Mouse (Mus musculus) embryonic fibroblast, embryonic 13.5 days (primary cell): Measurements from ENCODE around the gene Arpp19. TPM values are rescaled to one million over a fixed set of nuclear protein-coding genes. Genes with fewer than 3 reads are reported as not detected.

Source experiments
- H3K27ac ChIP-seq: 2 replicates; pipeline ENCODE4 v1.5.1; 2012; ENCODE audit warnings: low read length, control low read depth, inconsistent platforms; ENCODE audit not compliant: insufficient read depth
- H3K4me1 ChIP-seq: 2 replicates; pipeline ENCODE4 v1.6.1; 2011; ENCODE audit warnings: low read length; ENCODE audit not compliant: control insufficient read depth, insufficient read depth
- H3K4me3 ChIP-seq: 2 replicates; pipeline ENCODE4 v1.5.1; 2011; ENCODE audit warnings: mild to moderate bottlenecking, control low read depth, low read length; ENCODE audit not compliant: insufficient read depth
- CTCF ChIP-seq: IDR thresholded peaks from 2 replicates; pipeline ENCODE4 v1.5.1; 2011; ENCODE audit warnings: mild to moderate bottlenecking, control low read depth, low read length, moderate library complexity, borderline replicate concordance; ENCODE audit not compliant: insufficient read depth
- POLR2A ChIP-seq: IDR thresholded peaks from 2 replicates; pipeline ENCODE4 v1.6.1; 2011; ENCODE audit warnings: low read depth, mild to moderate bottlenecking, control low read depth, low read length, moderate library complexity
- polyA plus RNA-seq: library from polyadenylated mRNA; stranded (reverse); fragments of >200 nt; gene quantifications from 2 replicates; pipeline ENCODE4 v1.2.4, GENCODE M21; 2011; ENCODE audit warnings: low read depth; ENCODE audit not compliant: missing spikeins, insufficient read length

The Arpp19 gene
- polyA plus RNA-seq, result 220 and 227 TPM in 2 replicates

GRCm38 (mm10) chr9:75037451-75038356 lies at the start of gene Arpp19:
Gene Arpp19, plus strand, starts transcription at chr9:75037614.
- 0 out of 2 replicates have a peak, but pooled peaks cover 3% of the 10 kb centered on the region for H3K4me1 ChIP-seq
- peak within 1 kb of the TSS; percentile 84 for H3K4me3 ChIP-seq
- no peak within 1 kb of the TSS for H3K27ac ChIP-seq
- TF ChIP-seq CTCF (no peak), POLR2A (peak; percentile 72)

- no peak for TF ChIP-seq POLR2A
- TF ChIP-seq CTCF, result no peak
Observed at GRCm38 (mm10) chr9:74988893-74989460, 48.4 kb upstream of the Arpp19 start.

GRCm38 (mm10) chr9:74989990-74990389 lies 47.4 kb upstream of the Arpp19 start:
- Histone ChIP-seq H3K4me3 (no peak overlapping the region), H3K4me1 (no peaks in the 10 kb centered on the region), H3K27ac (no peak overlapping the region)
- TF ChIP-seq CTCF (no peak), POLR2A (no peak)

More at GRCm38 (mm10) chr9:74988893-74989460, 48.4 kb upstream of the Arpp19 start:
- Histone ChIP-seq H3K27ac (no peak overlapping the region), H3K4me1 (no peaks in the 10 kb centered on the region), H3K4me3 (no peak overlapping the region)

GRCm38 (mm10) chr9:74994611-74995257 lies 42.7 kb upstream of the Arpp19 start:
- no peak overlapping the region for H3K27ac ChIP-seq
- H3K4me1 ChIP-seq, result no peaks in the 10 kb centered on the region
- TF ChIP-seq CTCF (no peak), POLR2A (no peak)
- no peak overlapping the region for H3K4me3 ChIP-seq

GRCm38 (mm10) chr9:74996349-74996748 lies 41.1 kb upstream of the Arpp19 start:
- no peak overlapping the region for H3K27ac ChIP-seq
- no peak overlapping the region for H3K4me3 ChIP-seq
- H3K4me1 ChIP-seq, result no peaks in the 10 kb centered on the region
- TF ChIP-seq CTCF (no peak), POLR2A (no peak)

GRCm38 (mm10) chr9:74997976-74998375 lies 39.4 kb upstream of the Arpp19 start:
- Histone ChIP-seq H3K4me3 (no peak overlapping the region), H3K27ac (no peak overlapping the region), H3K4me1 (no peaks in the 10 kb centered on the region)
- no peak for TF ChIP-seq CTCF
- TF ChIP-seq POLR2A, result no peak

- Histone ChIP-seq H3K4me3 (no peak overlapping the region), H3K4me1 (no peaks in the 10 kb centered on the region), H3K27ac (no peak overlapping the region)
- TF ChIP-seq CTCF (no peak), POLR2A (no peak)
Observed at GRCm38 (mm10) chr9:75001006-75001405, 36.4 kb upstream of the Arpp19 start.

- H3K27ac ChIP-seq, result no peak overlapping the region
Observed at GRCm38 (mm10) chr9:75001611-75002204, 35.7 kb upstream of the Arpp19 start.

GRCm38 (mm10) chr9:75002262-75002661 lies 35.2 kb upstream of the Arpp19 start:
- TF ChIP-seq POLR2A (no peak), CTCF (no peak)
- no peak overlapping the region for H3K4me3 ChIP-seq
- no peak overlapping the region for H3K27ac ChIP-seq
- no peaks in the 10 kb centered on the region for H3K4me1 ChIP-seq

More at GRCm38 (mm10) chr9:75001611-75002204, 35.7 kb upstream of the Arpp19 start:
- no peak for TF ChIP-seq CTCF
- TF ChIP-seq POLR2A, result no peak
- no peaks in the 10 kb centered on the region for H3K4me1 ChIP-seq
- H3K4me3 ChIP-seq, result no peak overlapping the region
